ENCODE assay signal across 21 mouse cellular contexts in the genomic region with DNA sequence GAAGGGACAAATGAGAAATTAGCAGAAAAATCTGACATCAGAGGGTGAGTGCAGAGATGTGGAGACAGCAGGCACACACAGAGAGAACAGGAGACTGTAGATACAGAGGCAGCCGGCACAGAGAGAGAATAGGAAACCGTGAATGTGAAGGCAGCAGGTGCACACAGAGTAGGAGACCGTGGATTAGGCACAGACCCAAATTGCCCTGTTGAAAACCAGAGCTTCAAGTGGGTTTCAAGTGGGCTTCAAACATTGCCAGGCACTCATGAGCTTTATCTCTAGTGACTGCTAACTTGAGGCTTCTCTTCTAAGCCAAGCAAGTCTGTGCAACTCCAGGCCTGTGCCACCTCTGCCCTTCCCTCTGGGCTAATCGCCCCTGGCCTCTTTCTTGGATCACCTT. TPM values are rescaled to one million over a fixed set of nuclear protein-coding genes. Genes with fewer than 3 reads are reported as not detected.
A peak's percentile ranks its signal among the peaks of the same experiment; 100 is the strongest.
DNase-seq lines count a peak whose midpoint lies in the region; ATAC-seq and TF ChIP-seq lines count a peak whose summit lies in the region.
"Had no signal": no experiment of that assay in that cellular context is flagged by ENCODE, and none has a peak within 500 bp of the region (broad histone marks: within the 10 kb centered on the region; RNA-seq: fewer than 3 reads in every experiment).

No protein-coding gene starts in this region.

- no peak overlapping the region for H3K4me3 ChIP-seq in heart, postnatal 0 days (ENCODE audit: low read depth, low read length)
- no peak overlapping the region for H3K4me3 ChIP-seq in lung, embryonic 14.5 days (ENCODE audit: low read depth, low read length)
- no peak overlapping the region for H3K4me3 ChIP-seq in intestine, embryonic 16.5 days (ENCODE audit: low read length)
- H3K4me3 ChIP-seq: embryonic facial prominence, embryonic 15.5 days; hindbrain, embryonic 12.5 days; kidney, embryonic 15.5 days; myocyte had no signal

- no peaks in the 10 kb centered on the region for H3K36me3 ChIP-seq in heart, postnatal 0 days (replicated peaks; ENCODE audit: control insufficient read depth, insufficient read depth, low read length)
- H3K36me3 ChIP-seq in lung, embryonic 14.5 days (ENCODE audit: insufficient read depth): no peaks in the 10 kb centered on the region
- H3K36me3 ChIP-seq in intestine, embryonic 16.5 days (ENCODE audit: control insufficient read depth, insufficient read depth, low read length): no peaks in the 10 kb centered on the region
- H3K36me3 ChIP-seq: embryonic facial prominence, embryonic 15.5 days; G1E; hindbrain, embryonic 12.5 days; kidney, embryonic 15.5 days had no signal

- H3K27me3 ChIP-seq in heart, postnatal 0 days (ENCODE audit: control insufficient read depth, insufficient read depth, low read length): peaks cover 37% of the 10 kb centered on the region
- H3K27me3 ChIP-seq in lung, embryonic 14.5 days (ENCODE audit: insufficient read depth, low read length): no peaks in the 10 kb centered on the region
- H3K27me3 ChIP-seq in intestine, embryonic 16.5 days (replicated peaks; ENCODE audit: control insufficient read depth, insufficient read depth, low read length): no peaks in the 10 kb centered on the region
- H3K27me3 ChIP-seq: embryonic facial prominence, embryonic 15.5 days; hindbrain, embryonic 12.5 days; kidney, embryonic 15.5 days had no signal

- 28% methylated on average over 4 of the region's 4 CpGs for WGBS in heart, postnatal 0 days
- WGBS in lung, embryonic 14.5 days: 59% methylated on average over 4 of the region's 4 CpGs
- 72% methylated on average over 4 of the region's 4 CpGs for WGBS in intestine, embryonic 16.5 days

- TF ChIP-seq CTCF in heart, postnatal 0 days (IDR thresholded peaks at IDR 0.05; ENCODE audit: low read depth): no peak
- TF ChIP-seq CTCF in lung, embryonic 14.5 days (IDR thresholded peaks at IDR 0.05; ENCODE audit: low read depth): no peak

- ATAC-seq in heart, postnatal 0 days (ENCODE audit: insufficient read depth, low read depth): peak; percentile 81
- ATAC-seq in lung, embryonic 14.5 days (ENCODE audit: insufficient read depth): peak; percentile 77; the same call in 1 of the 2 replicates
- ATAC-seq in intestine, embryonic 16.5 days: no peak
- ATAC-seq: activated CD4-positive, CD25-positive, alpha-beta regulatory T cell, adult 4 months had no signal

- no peak for TF ChIP-seq EP300 in heart, postnatal 0 days (IDR thresholded peaks at IDR 0.05; ENCODE audit: low read depth)

- peak; percentile 17 to 21 for DNase-seq in cerebellum, postnatal 10 days
- no peak for DNase-seq in cerebellum, adult 9-11 months
- peak; percentile 52 for DNase-seq in heart, postnatal 0 days (ENCODE audit: low spot score)
- no peak for DNase-seq in heart, adult 8-10 months (ENCODE audit: low spot score)
- DNase-seq in lung, embryonic 14.5 days: peak; percentile 43
- DNase-seq in lung, postnatal 36 days: peak; percentile 64
- DNase-seq in right cerebral cortex, adult 2 months (ENCODE audit: low spot score in 2 of 2): no peak
- DNase-seq: adrenal gland, postnatal 14 days; cerebellum, adult 11 months; cerebellum, postnatal 36 days; thymus, postnatal 36 days had no signal

- H3K9ac ChIP-seq in heart, postnatal 0 days (replicated peaks; ENCODE audit: low read depth, low read length): no peak overlapping the region
- no peak overlapping the region for H3K9ac ChIP-seq in lung, embryonic 14.5 days
- no peak overlapping the region for H3K9ac ChIP-seq in intestine, embryonic 16.5 days (ENCODE audit: low read depth, low read length)
- H3K9ac ChIP-seq: embryonic facial prominence, embryonic 15.5 days; hindbrain, embryonic 12.5 days; kidney, embryonic 15.5 days had no signal

- no peak overlapping the region for H3K27ac ChIP-seq in heart, postnatal 0 days (ENCODE audit: low read depth)
- no peak overlapping the region for H3K27ac ChIP-seq in lung, embryonic 14.5 days (ENCODE audit: low read depth)
- no peak overlapping the region for H3K27ac ChIP-seq in intestine, embryonic 16.5 days (ENCODE audit: low read length)
- H3K27ac ChIP-seq: embryonic facial prominence, embryonic 15.5 days; hindbrain, embryonic 12.5 days; kidney, embryonic 15.5 days had no signal

- 0 out of 2 replicates have a peak, but pooled peaks cover 4% of the 10 kb centered on the region for H3K4me1 ChIP-seq in heart, postnatal 0 days (ENCODE audit: control insufficient read depth, insufficient read depth)
- H3K4me1 ChIP-seq in lung, embryonic 14.5 days (ENCODE audit: insufficient read depth): no peaks in the 10 kb centered on the region
- no peaks in the 10 kb centered on the region for H3K4me1 ChIP-seq in intestine, embryonic 16.5 days (ENCODE audit: control insufficient read depth, insufficient read depth, low read length)
- H3K4me1 ChIP-seq: hindbrain, embryonic 12.5 days; kidney, embryonic 15.5 days had no signal

- no peak overlapping the region for H3K4me2 ChIP-seq in heart, postnatal 0 days (ENCODE audit: low read depth, low read length)
- no peak overlapping the region for H3K4me2 ChIP-seq in lung, embryonic 14.5 days
- no peak overlapping the region for H3K4me2 ChIP-seq in intestine, embryonic 16.5 days (ENCODE audit: low read depth, low read length)
- H3K4me2 ChIP-seq: embryonic facial prominence, embryonic 15.5 days; hindbrain, embryonic 12.5 days; kidney, embryonic 15.5 days; liver, embryonic 11.5 days; midbrain, embryonic 11.5 days had no signal

- H3K9me3 ChIP-seq in heart, postnatal 0 days (replicated peaks; ENCODE audit: control insufficient read depth, low read length): no peaks in the 10 kb centered on the region
- H3K9me3 ChIP-seq in lung, embryonic 14.5 days (ENCODE audit: low read depth, low read length): no peaks in the 10 kb centered on the region
- H3K9me3 ChIP-seq in intestine, embryonic 16.5 days (ENCODE audit: control insufficient read depth, low read length): no peaks in the 10 kb centered on the region
- H3K9me3 ChIP-seq: embryonic facial prominence, embryonic 15.5 days; G1E; hindbrain, embryonic 12.5 days; kidney, embryonic 15.5 days had no signal

RNA-seq across cellular contexts. Expression of a gene that starts 35.6 kb away (rescaled TPM):
- 10.8 and 33.9 TPM in 2 replicates for total RNA-seq in heart, postnatal 0 days (2014; rRNA removed; ENCODE audit: low replicate concordance)
- polyA plus RNA-seq in heart, postnatal 0 days (2015; fragmentation: Nextera tagmentation; extraction: Ambion mirVana): 13.5 and 17.6 TPM in 2 replicates
- total RNA-seq in heart, adult 8-10 months (2022): 10 to 100 TPM; 15.0 to 25.1 (median 24.3) TPM
- 9.5 and 9.6 TPM in 2 replicates for polyA plus RNA-seq in lung, embryonic 14.5 days (2014; fragmentation: Nextera tagmentation; extraction: Ambion mirVana)
- 11.2 and 12.5 TPM in 2 replicates for polyA plus RNA-seq in intestine, embryonic 16.5 days (2015; fragmentation: Nextera tagmentation; extraction: Ambion mirVana)
- total RNA-seq: granulocyte monocyte progenitor cell, adult 5-6 weeks had no signal
- polyA plus RNA-seq: activated CD4-positive, CD25-positive, alpha-beta regulatory T cell, adult 4 months; G1E had no signal

Comparison
In these comparisons a context has a peak if more than half of its experiments do, and no peak if none do; other contexts are left out.
1. DNase-seq: peak in cerebellum, postnatal 10 days (2 of 2), heart, postnatal 0 days (single experiment), lung, embryonic 14.5 days (single experiment) and lung, postnatal 36 days (single experiment); none in cerebellum, adult 9-11 months (single experiment), heart, adult 8-10 months (single experiment) and right cerebral cortex, adult 2 months (0 of 2).